Mouse (Mus musculus): ENCODE data around the gene Slc39a1.
"Not testable (repeated sequence)": the region's sequence is repeated elsewhere in the genome, so short reads cannot be mapped to it uniquely, and the experiment has no call there.

DNA sequence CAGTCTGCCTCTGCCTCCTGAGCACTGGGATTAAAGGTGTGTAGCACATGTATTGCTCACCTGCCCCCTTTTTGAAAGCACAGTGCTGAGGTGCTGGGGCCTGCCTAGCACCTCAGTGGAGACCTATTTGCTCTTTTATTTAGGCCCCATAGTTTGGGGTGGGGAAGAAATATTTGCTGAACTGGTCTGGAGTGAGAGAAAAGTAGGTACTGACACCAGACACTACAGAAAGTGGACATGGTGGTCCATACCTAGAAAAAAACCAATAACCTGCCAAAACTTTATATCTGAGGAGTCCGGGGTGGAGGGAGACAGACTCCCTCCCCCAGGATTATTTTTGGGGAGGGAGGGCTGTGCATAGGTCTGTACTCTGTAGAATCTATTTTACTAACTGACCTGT, 5.2 kb downstream of the Slc39a1 start:
- not testable (repeated sequence) for TF ChIP-seq CHD2 (IDR thresholded peaks at IDR 0.05; ENCODE audit: low read depth, low read length); MAFK (IDR thresholded peaks at IDR 0.05; ENCODE audit: insufficient read depth, low read depth, low read length)

All from ES-E14 (cell line).